Mouse (Mus musculus) embryonic fibroblast, embryonic 13.5 days (primary cell): ENCODE results near the gene Gm13030. TPM values are rescaled to one million over a fixed set of nuclear protein-coding genes. Genes with fewer than 3 reads are reported as not detected.
"Not testable (repeated sequence)": the region's sequence is repeated elsewhere in the genome, so short reads cannot be mapped to it uniquely, and the experiment has no call there.

Experiments used
- H3K27ac ChIP-seq: 2 replicates; pipeline ENCODE4 v1.5.1; 2012; ENCODE audit warnings: low read length, control low read depth, inconsistent platforms; ENCODE audit not compliant: insufficient read depth
- H3K4me1 ChIP-seq: 2 replicates; pipeline ENCODE4 v1.6.1; 2011; ENCODE audit warnings: low read length; ENCODE audit not compliant: control insufficient read depth, insufficient read depth
- H3K4me3 ChIP-seq: 2 replicates; pipeline ENCODE4 v1.5.1; 2011; ENCODE audit warnings: mild to moderate bottlenecking, control low read depth, low read length; ENCODE audit not compliant: insufficient read depth
- CTCF ChIP-seq: IDR thresholded peaks from 2 replicates; pipeline ENCODE4 v1.5.1; 2011; ENCODE audit warnings: mild to moderate bottlenecking, control low read depth, low read length, moderate library complexity, borderline replicate concordance; ENCODE audit not compliant: insufficient read depth
- POLR2A ChIP-seq: IDR thresholded peaks from 2 replicates; pipeline ENCODE4 v1.6.1; 2011; ENCODE audit warnings: low read depth, mild to moderate bottlenecking, control low read depth, low read length, moderate library complexity
- polyA plus RNA-seq: library from polyadenylated mRNA; stranded (reverse); fragments of >200 nt; gene quantifications from 2 replicates; pipeline ENCODE4 v1.2.4, GENCODE M21; 2011; ENCODE audit warnings: low read depth; ENCODE audit not compliant: missing spikeins, insufficient read length

Gene Gm13030
- not detected in 2 replicates for polyA plus RNA-seq

GRCm38 (mm10) chr4:138873864-138874263 is at the start of gene Gm13030:
Gm13030 (minus strand) TSS chr4:138873964.
- Histone ChIP-seq H3K4me3 (no peak within 1 kb of the TSS), H3K27ac (no peak within 1 kb of the TSS), H3K4me1 (peaks cover 2% of the 10 kb centered on the region; the same call in 1 of the 2 replicates)
- no peak for TF ChIP-seq POLR2A
- no peak for TF ChIP-seq CTCF

- Histone ChIP-seq H3K27ac (no peak overlapping the region), H3K4me3 (no peak overlapping the region), H3K4me1 (no peaks in the 10 kb centered on the region)
- TF ChIP-seq CTCF (peak; percentile 99), POLR2A (no peak)
Measured at GRCm38 (mm10) chr4:138922131-138922459, 48.3 kb upstream of the Gm13030 start.

GRCm38 (mm10) chr4:138921254-138922130 is 47.7 kb upstream of the Gm13030 start:
- Histone ChIP-seq H3K4me3 (no peak overlapping the region), H3K4me1 (no peaks in the 10 kb centered on the region), H3K27ac (no peak overlapping the region)
- no peak for TF ChIP-seq CTCF
- no peak for TF ChIP-seq POLR2A

GRCm38 (mm10) chr4:138917282-138917681 is 43.5 kb upstream of the Gm13030 start:
- Histone ChIP-seq H3K27ac (no peak overlapping the region), H3K4me3 (no peak overlapping the region), H3K4me1 (no peaks in the 10 kb centered on the region)
- TF ChIP-seq CTCF, result no peak
- no peak for TF ChIP-seq POLR2A

- TF ChIP-seq POLR2A (peak; percentile 87), CTCF (peak; percentile 74; the same call in 1 of the 2 replicates)
- no peak within 1 kb of the TSS for H3K27ac ChIP-seq
- H3K4me3 ChIP-seq, result peak within 1 kb of the TSS; percentile 64
- no peaks in the 10 kb centered on the region for H3K4me1 ChIP-seq
Measured at GRCm38 (mm10) chr4:138913797-138914196, 40.0 kb upstream of the Gm13030 start, which contains the start of gene Otud3. Otud3 (minus strand) TSS chr4:138913945.

- TF ChIP-seq CTCF (no peak), POLR2A (no peak)
- Histone ChIP-seq H3K4me1 (no peaks in the 10 kb centered on the region), H3K4me3 (peak overlapping the region; percentile 64), H3K27ac (no peak overlapping the region)
Measured at GRCm38 (mm10) chr4:138913141-138913787, 39.5 kb upstream of the Gm13030 start.

GRCm38 (mm10) chr4:138905624-138906337 is 32.0 kb upstream of the Gm13030 start:
- H3K4me3 ChIP-seq, result no peak overlapping the region
- no peak overlapping the region for H3K27ac ChIP-seq
- H3K4me1 ChIP-seq, result no peaks in the 10 kb centered on the region
- no peak for TF ChIP-seq CTCF
- no peak for TF ChIP-seq POLR2A

GRCm38 (mm10) chr4:138899361-138899760 is 25.6 kb upstream of the Gm13030 start:
- Histone ChIP-seq H3K27ac (no peak overlapping the region), H3K4me1 (no peaks in the 10 kb centered on the region), H3K4me3 (no peak overlapping the region)
- TF ChIP-seq POLR2A (no peak), CTCF (no peak)

- not testable (repeated sequence) for H3K4me1 ChIP-seq, H3K4me3 ChIP-seq, H3K27ac ChIP-seq
Measured at GRCm38 (mm10) chr4:138893789-138894188, 20.0 kb upstream of the Gm13030 start.

- TF ChIP-seq CTCF, result no peak
- no peak for TF ChIP-seq POLR2A
- no peak overlapping the region for H3K27ac ChIP-seq
Measured at GRCm38 (mm10) chr4:138892655-138893054, 18.9 kb upstream of the Gm13030 start.

More at GRCm38 (mm10) chr4:138892655-138893054, 18.9 kb upstream of the Gm13030 start:
- no peak overlapping the region for H3K4me3 ChIP-seq
- H3K4me1 ChIP-seq, result no peaks in the 10 kb centered on the region
